29 mouse cellular contexts compared by ENCODE assay signal in the genomic region with DNA sequence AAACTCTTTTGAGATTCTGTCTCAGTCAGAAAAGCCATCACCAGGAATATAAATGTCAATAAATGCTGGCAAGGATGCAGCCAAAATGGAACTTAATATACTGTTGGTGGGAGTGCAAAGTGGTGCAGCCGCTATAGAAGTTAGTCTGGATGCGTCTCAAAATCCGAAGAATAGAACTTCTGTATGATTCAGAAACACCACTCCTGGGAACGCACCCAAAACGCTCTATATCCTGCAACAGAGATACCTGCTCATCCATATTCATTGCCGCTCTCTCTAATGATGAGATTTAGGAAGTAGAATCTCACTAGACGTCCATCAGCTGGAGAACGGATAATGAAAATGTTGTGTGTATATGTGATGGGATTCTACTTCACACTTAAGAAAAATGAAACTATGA.
DNase-seq lines count a peak whose midpoint lies in the region; ATAC-seq lines count a peak whose summit lies in the region.
"Had no signal": no experiment of that assay in that cellular context is flagged by ENCODE, and none has a peak within 500 bp of the region (broad histone marks: within the 10 kb centered on the region; RNA-seq: fewer than 3 reads in every experiment).

No protein-coding gene starts in this region.

- H3K36me3 ChIP-seq in heart, embryonic 11.5 days (ENCODE audit: control insufficient read depth, insufficient read depth, low read length) = no peaks in the 10 kb centered on the region
- H3K36me3 ChIP-seq: embryonic facial prominence, embryonic 12.5 days; heart, embryonic 15.5 days; liver, embryonic 13.5 days; midbrain, embryonic 13.5 days; neural tube, embryonic 13.5 days had no signal

- no peaks in the 10 kb centered on the region for H3K27me3 ChIP-seq in heart, embryonic 11.5 days (ENCODE audit: control insufficient read depth, insufficient read depth, low read length)
- H3K27me3 ChIP-seq: embryonic facial prominence, embryonic 12.5 days; heart, embryonic 15.5 days; liver, embryonic 13.5 days; megakaryocyte, embryonic 14.5 days; midbrain, embryonic 13.5 days; neural tube, embryonic 13.5 days had no signal

- H3K9me3 ChIP-seq in heart, embryonic 11.5 days (replicated peaks; ENCODE audit: control insufficient read depth, low read length) = no peaks in the 10 kb centered on the region
- H3K9me3 ChIP-seq: embryonic facial prominence, embryonic 12.5 days; heart, embryonic 15.5 days; liver, embryonic 13.5 days; neural tube, embryonic 13.5 days had no signal

- no peak overlapping the region for H3K4me2 ChIP-seq in heart, embryonic 11.5 days
- H3K4me2 ChIP-seq: embryonic facial prominence, embryonic 12.5 days; heart, embryonic 15.5 days; liver, embryonic 13.5 days; midbrain, embryonic 13.5 days; neural tube, embryonic 13.5 days had no signal

- no peak overlapping the region for H3K27ac ChIP-seq in heart, embryonic 11.5 days (ENCODE audit: low read depth, low read length)
- H3K27ac ChIP-seq: embryonic facial prominence, embryonic 12.5 days; heart, embryonic 15.5 days; liver, embryonic 13.5 days; midbrain, embryonic 13.5 days; neural tube, embryonic 13.5 days had no signal

- H3K9ac ChIP-seq in heart, embryonic 11.5 days (ENCODE audit: low read depth, low read length) = no peak overlapping the region
- H3K9ac ChIP-seq: embryonic facial prominence, embryonic 12.5 days; heart, embryonic 15.5 days; liver, embryonic 13.5 days; midbrain, embryonic 13.5 days; neural tube, embryonic 13.5 days had no signal

- H3K4me3 ChIP-seq in heart, embryonic 11.5 days (ENCODE audit: low read depth, low read length) = no peak overlapping the region
- H3K4me3 ChIP-seq: embryonic facial prominence, embryonic 12.5 days; heart, embryonic 15.5 days; liver, embryonic 13.5 days; megakaryocyte, embryonic 14.5 days; midbrain, embryonic 13.5 days; neural tube, embryonic 13.5 days had no signal

- ATAC-seq in heart, embryonic 11.5 days (replicated peaks; ENCODE audit: insufficient number of reproducible peaks, low FRiP score, low TSS enrichment) = no peak
- ATAC-seq: forebrain, embryonic 14.5 days; hindbrain, embryonic 16.5 days; lung, postnatal 0 days; midbrain, embryonic 13.5 days; Patski had no signal

- 88% methylated on average over 8 of the region's 8 CpGs for WGBS in heart, embryonic 11.5 days (ENCODE audit: insufficient replicate concordance)

- no peaks in the 10 kb centered on the region for H3K4me1 ChIP-seq in heart, embryonic 11.5 days (ENCODE audit: control insufficient read depth, insufficient read depth, low read length)
- H3K4me1 ChIP-seq: embryonic facial prominence, embryonic 12.5 days; heart, embryonic 15.5 days; liver, embryonic 13.5 days; megakaryocyte, embryonic 14.5 days; midbrain, embryonic 13.5 days; neural tube, embryonic 13.5 days had no signal

- peak; percentile 5 for DNase-seq in layer of hippocampus, adult 11-12 months (ENCODE audit: low spot score)
- DNase-seq in layer of hippocampus, adult 9-10 months (ENCODE audit: low spot score) = no peak
- peak; percentile 52 for DNase-seq in right cerebral cortex, adult 18-20 months
- DNase-seq in right cerebral cortex, postnatal 4 days = no peak
- peak; percentile 27 to 40 for DNase-seq in right cerebral cortex, postnatal 10 days (ENCODE audit: low spot score in 2 of 2)
- no peak for DNase-seq in cerebellum, adult 8-10 months
- no peak for DNase-seq in kidney, adult 9 months
- DNase-seq: adrenal gland, postnatal 10 days; cerebellum, adult 11 months; cerebellum, adult 9-11 months; embryo, embryonic 11 days; gastrocnemius, postnatal 10 days; kidney, adult 8-10 months; kidney, postnatal 14 days; liver, embryonic 13.5 days; lung, adult 18-20 months; lung, postnatal 4 days; thymus, adult 18-20 months; thymus, postnatal 25 days had no signal

Comparison
In these comparisons a context has a peak if more than half of its experiments do, and no peak if none do; other contexts are left out.
1. DNase-seq: peak in layer of hippocampus, adult 11-12 months (single experiment), right cerebral cortex, adult 18-20 months (single experiment) and right cerebral cortex, postnatal 10 days (2 of 2); none in layer of hippocampus, adult 9-10 months (single experiment), right cerebral cortex, postnatal 4 days (single experiment), cerebellum, adult 8-10 months (single experiment) and kidney, adult 9 months (single experiment).